In the genomic region with DNA sequence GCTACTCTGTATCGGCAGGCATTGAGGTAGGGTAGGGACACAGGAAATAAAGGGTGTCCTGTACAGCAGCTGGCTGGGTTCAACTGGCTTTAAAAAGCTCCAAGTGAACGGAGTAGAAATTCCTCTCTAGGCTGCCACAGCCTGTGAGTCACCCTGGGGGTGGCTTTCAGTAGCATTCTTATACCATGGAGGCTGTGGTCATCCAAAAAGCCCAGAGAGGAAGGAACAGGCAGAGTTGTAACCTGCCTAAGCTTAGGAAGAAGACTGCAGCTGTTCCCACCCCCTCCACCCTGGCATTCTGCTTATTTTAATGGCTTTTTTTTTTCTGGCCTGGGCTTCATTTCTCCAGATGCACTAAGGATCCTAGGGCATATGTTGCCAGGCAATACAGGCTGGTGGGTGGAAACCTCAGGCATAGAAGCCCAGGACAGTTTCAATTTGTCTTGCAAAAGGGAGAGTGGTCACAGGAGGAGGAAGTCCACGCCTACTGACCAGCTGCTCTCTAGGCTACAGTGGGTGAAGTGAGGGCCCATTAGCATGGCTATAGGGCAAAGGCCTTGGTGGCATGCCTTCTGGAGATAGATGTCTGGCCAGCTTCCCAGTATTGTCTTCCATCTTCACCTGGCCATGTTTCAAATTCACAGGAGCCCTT, we compare ENCODE assay signal across 10 mouse cellular contexts. TPM values are rescaled to one million over a fixed set of nuclear protein-coding genes. Genes with fewer than 3 reads are reported as not detected.
A peak's percentile ranks its signal among the peaks of the same experiment; 100 is the strongest.
DNase-seq lines count a peak whose midpoint lies in the region; ATAC-seq and TF ChIP-seq lines count a peak whose summit lies in the region.
"Had no signal": no experiment of that assay in that cellular context is flagged by ENCODE, and none has a peak within 500 bp of the region (broad histone marks: within the 10 kb centered on the region; RNA-seq: fewer than 3 reads in every experiment).

No protein-coding gene starts in this region.

- DNase-seq in kidney, postnatal 10 days = peak; percentile 28
- DNase-seq in 3T3-L1 (ENCODE audit: low read depth, low spot score) = peak; percentile 89
- DNase-seq in fibroblast of lung, adult 2 months (ENCODE audit: low read depth) = peak; percentile 74
- no peak for DNase-seq in layer of hippocampus, postnatal 14 days (ENCODE audit: low spot score in 2 of 2)
- no peak for DNase-seq in ovary, adult 18-20 months (ENCODE audit: low spot score)
- DNase-seq: gastrocnemius, adult 2 months had no signal

- H3ac ChIP-seq in C2C12 (ENCODE audit: control insufficient read depth, insufficient read length, low read depth) = no peak overlapping the region

- no peak overlapping the region for H3K4me2 ChIP-seq in kidney, embryonic 14.5 days (replicated peaks; ENCODE audit: low read depth, low read length)
- H3K4me2 ChIP-seq: neural tube, embryonic 12.5 days had no signal

- no peaks in the 10 kb centered on the region for H3K4me1 ChIP-seq in kidney, embryonic 14.5 days (ENCODE audit: control insufficient read depth, insufficient read depth, low read length)

- WGBS in kidney, embryonic 14.5 days = 43% methylated on average over 3 of the region's 3 CpGs

- no peak overlapping the region for H3K9ac ChIP-seq in kidney, embryonic 14.5 days (ENCODE audit: low read depth, low read length)
- H3K9ac ChIP-seq: neural tube, embryonic 12.5 days had no signal

- no peak overlapping the region for H3K27ac ChIP-seq in kidney, embryonic 14.5 days (ENCODE audit: low read depth, low read length)
- H3K27ac ChIP-seq: gastrocnemius, adult 2 months; neural tube, embryonic 12.5 days had no signal

- no peaks in the 10 kb centered on the region for H3K79me2 ChIP-seq in C2C12 (ENCODE audit: control insufficient read depth, insufficient read depth)

- H3K36me3 ChIP-seq in kidney, embryonic 14.5 days (ENCODE audit: control insufficient read depth, insufficient read depth, low read length) = no peaks in the 10 kb centered on the region
- H3K36me3 ChIP-seq in C2C12 (ENCODE audit: control insufficient read depth, insufficient read depth) = no peaks in the 10 kb centered on the region
- H3K36me3 ChIP-seq: neural tube, embryonic 12.5 days had no signal

- H3K4me3 ChIP-seq in kidney, embryonic 14.5 days (ENCODE audit: low read length) = no peak overlapping the region
- H3K4me3 ChIP-seq in C2C12 (ENCODE audit: insufficient read depth, poor library complexity, severe bottlenecking) = no peak overlapping the region
- H3K4me3 ChIP-seq: gastrocnemius, adult 2 months; neural tube, embryonic 12.5 days had no signal

- H3K9me3 ChIP-seq in kidney, embryonic 14.5 days (ENCODE audit: control insufficient read depth, low read length) = no peaks in the 10 kb centered on the region
- H3K9me3 ChIP-seq: neural tube, embryonic 12.5 days had no signal

- H3K27me3 ChIP-seq in kidney, embryonic 14.5 days (ENCODE audit: control insufficient read depth, insufficient read depth, low read length) = no peaks in the 10 kb centered on the region
- H3K27me3 ChIP-seq in C2C12 (ENCODE audit: control insufficient read depth, insufficient read depth, insufficient read length) = no peaks in the 10 kb centered on the region
- H3K27me3 ChIP-seq: neural tube, embryonic 12.5 days had no signal

- TF ChIP-seq CTCF in C2C12 (IDR thresholded peaks at IDR 0.05; ENCODE audit: control insufficient read depth, insufficient read depth, insufficient read length) = no peak

- H3K79me3 ChIP-seq in C2C12 (ENCODE audit: low read depth) = no peaks in the 10 kb centered on the region

- ATAC-seq in kidney, embryonic 14.5 days (ENCODE audit: low FRiP score, low TSS enrichment) = no peak; the same call in 1 of the 2 replicates
- ATAC-seq in megakaryocyte progenitor cell, adult 5-6 weeks (replicated peaks; ENCODE audit: poor library complexity) = no peak

TF ChIP-seq in C2C12, 6 proteins besides CTCF, POLR2A, EP300 and RAD21:
- peak; percentile 60 for TF ChIP-seq MYOD1 (IDR thresholded peaks at IDR 0.05; ENCODE audit: control insufficient read depth, insufficient read length, low read depth)
- no peak for TF ChIP-seq MYOG (IDR thresholded peaks at IDR 0.05; ENCODE audit: control insufficient read depth, extremely low read depth, insufficient read length)
- TF ChIP-seq FOSL1 (IDR thresholded peaks at IDR 0.05; ENCODE audit: insufficient read depth, low read length, poor library complexity, severe bottlenecking) = no peak
- TF ChIP-seq MAX (IDR thresholded peaks at IDR 0.05) = no peak
- TF ChIP-seq USF1 (IDR thresholded peaks at IDR 0.05; ENCODE audit: low read depth) = no peak
- no peak for TF ChIP-seq CEBPB (IDR thresholded peaks at IDR 0.05; ENCODE audit: low read depth)

RNA-seq across cellular contexts. Expression of gene Cemip, which starts 57.1 kb away (rescaled TPM):
- 0.16 and 0.36 TPM in 2 replicates for polyA plus RNA-seq in kidney, embryonic 14.5 days (2014; fragmentation: Nextera tagmentation; extraction: Ambion mirVana)
- polyA plus RNA-seq in C2C12 (2012; fragmentation: generic; extraction: Trizol) = 1.0 TPM
- total RNA-seq in megakaryocyte progenitor cell, adult 5-6 weeks (2015) = not detected in 2 replicates
- not detected in 2 replicates for total RNA-seq in megakaryocyte progenitor cell, adult 5-6 weeks (2017)
- 10 to 100 TPM; 21.2 to 22.9 TPM for total RNA-seq in layer of hippocampus, postnatal 14 days (2021)
- total RNA-seq: gastrocnemius, adult 2 months had no signal

Comparison
In these comparisons a context has a peak if more than half of its experiments do, and no peak if none do; other contexts are left out.
1. DNase-seq: peak in kidney, postnatal 10 days (single experiment), 3T3-L1 (single experiment) and fibroblast of lung, adult 2 months (single experiment); none in layer of hippocampus, postnatal 14 days (0 of 2) and ovary, adult 18-20 months (single experiment).
2. RNA of gene Cemip, which starts 57.1 kb away (total RNA-seq): 21.2 to 22.9 TPM in layer of hippocampus, postnatal 14 days; not detected in megakaryocyte progenitor cell, adult 5-6 weeks; every median in the first group is over 10 times any median in the second.